Mouse (Mus musculus) retina, postnatal 7 days (tissue): ENCODE results near the gene Trim43a.
"Not testable (repeated sequence)": the region's sequence is repeated elsewhere in the genome, so short reads cannot be mapped to it uniquely, and the experiment has no call there.

ENCODE experiments used
- DNase-seq: peaks from one replicate; pipeline ENCODE4 v3.0.0-alpha.2; 2012; ENCODE audit warnings: low read depth, low spot score

The Trim43a gene

DNA sequence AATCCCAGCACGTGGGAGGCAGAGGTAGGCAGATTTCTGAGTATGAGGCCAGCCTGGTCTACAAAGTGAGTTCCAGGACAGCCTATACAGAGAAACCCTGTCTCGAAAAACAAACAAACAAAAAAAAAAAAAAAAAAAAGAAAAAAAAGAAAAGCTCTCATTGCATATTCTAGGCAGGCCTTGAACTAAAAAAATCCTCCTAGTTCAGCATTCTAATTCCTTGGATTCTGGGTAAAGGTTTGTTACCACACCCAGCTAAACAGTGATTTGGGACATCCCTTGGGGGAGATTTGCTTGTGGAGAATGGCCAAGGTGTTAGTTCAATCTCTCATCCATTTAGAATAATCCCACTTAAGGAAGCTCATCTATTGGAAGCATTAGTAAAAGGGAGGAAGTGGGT is at the start of gene Trim43a:
Gene Trim43a, plus strand, starts transcription at position 301 of the 400 bp plus-strand sequence.
- DNase-seq = not testable (repeated sequence)

DNA sequence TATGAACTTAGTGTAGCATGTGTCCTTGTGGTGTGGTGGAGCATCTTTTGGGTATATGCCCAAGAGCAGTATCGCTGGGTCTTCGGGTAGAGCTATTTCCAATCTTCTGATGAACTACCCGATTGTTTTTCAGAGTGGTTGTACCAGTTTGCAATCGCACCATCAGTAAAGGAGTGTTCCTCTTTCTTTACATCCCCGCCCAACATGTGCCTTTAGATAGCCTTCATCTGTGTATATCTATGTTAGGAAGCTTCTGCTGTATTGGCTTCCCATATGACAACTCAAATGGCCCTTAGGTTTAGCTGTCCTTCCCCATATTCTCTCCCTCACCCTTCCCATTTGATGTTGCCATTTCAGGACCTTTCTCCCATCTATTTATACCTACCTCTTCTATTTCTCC is 46.6 kb upstream of the Trim43a start:
- no peak for DNase-seq

DNA sequence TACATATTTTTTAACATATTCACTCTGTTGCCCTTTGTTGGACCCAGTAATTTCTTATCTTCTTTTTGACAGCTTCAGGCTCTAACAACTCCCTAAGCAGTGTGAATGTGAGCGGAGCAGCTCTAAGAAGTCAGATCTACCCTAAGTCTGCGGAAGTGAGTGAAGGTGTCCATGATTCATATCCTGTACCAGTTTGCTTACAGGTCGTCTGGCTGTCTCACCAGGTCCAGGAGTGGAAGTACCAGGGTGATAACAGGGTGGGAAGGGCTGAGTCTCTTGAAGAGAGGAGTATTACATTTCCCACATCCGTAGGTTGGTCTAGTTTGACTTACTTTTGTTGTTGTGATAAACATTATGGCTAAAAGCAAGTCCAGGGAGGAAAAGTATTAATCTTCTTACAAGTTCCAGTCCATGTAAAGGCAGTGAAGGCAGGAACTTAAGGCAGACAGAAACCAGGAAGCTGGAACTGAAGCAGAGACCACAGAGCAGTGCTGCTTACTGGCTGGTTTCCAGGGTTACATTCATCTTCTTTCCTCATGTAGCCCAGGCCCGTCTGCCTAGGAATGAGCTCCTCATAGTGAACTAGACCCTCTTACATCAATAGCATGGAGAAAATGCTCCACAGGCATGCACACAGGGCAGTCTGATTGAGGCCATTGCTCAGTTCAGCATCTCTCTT is 41.0 kb upstream of the Trim43a start:
- DNase-seq = no peak

DNA sequence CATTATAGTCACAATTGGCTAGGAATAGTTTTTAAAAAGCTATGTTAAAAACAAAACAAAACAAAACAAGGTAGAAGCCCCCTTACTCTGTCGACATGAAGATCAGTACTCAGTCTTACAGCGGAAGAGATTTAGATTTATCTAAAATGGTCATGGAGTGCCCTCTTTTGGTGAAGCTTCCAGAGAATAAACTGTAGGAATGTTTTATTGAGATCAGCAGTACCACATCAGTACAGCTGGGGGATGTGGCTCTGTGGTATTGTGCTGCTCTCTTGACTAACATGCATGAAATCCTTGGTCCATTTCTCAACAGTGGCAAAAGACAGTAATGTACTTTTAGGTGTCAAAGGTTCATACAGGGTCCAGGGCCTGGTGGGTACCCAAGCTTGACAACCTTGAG is 37.9 kb upstream of the Trim43a start:
- no peak for DNase-seq

DNA sequence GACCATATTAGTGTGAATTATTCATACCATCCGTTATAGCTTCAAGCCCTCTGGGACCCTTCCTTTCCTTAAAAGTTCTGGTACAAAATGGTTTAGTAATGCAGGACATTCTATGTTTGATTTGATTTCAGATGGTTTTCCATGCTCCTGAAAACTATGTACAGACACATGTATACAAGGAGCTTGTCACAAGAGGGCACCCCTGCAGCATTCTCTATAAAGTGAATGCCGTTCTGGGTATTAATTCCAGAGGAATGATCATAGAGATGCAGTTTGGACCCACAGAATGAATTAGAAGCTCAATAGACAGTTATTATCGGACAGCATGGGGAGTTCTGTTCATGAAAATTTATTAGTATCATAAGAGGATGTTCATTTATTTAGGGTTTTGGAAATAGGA is 35.2 kb upstream of the Trim43a start:
- DNase-seq = no peak

DNA sequence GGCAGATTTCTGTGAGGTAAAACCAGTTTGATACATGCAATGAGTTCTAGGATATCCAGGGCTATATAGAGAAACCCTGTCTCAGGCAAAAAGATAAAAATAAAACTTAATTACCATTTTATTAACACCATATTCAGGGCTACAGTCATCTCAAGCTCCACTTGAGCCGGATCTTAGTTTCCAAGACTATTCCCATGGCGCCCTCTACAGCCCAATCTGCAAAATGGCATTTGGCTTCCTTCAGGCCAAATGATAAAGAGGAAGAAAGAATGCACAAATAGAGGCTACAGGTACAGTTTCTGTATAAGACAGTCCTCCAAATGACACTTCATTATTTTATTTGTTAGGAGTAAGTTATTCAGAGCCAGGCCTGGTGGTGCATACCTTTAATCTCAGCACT is 34.5 kb upstream of the Trim43a start:
- no peak for DNase-seq

DNA sequence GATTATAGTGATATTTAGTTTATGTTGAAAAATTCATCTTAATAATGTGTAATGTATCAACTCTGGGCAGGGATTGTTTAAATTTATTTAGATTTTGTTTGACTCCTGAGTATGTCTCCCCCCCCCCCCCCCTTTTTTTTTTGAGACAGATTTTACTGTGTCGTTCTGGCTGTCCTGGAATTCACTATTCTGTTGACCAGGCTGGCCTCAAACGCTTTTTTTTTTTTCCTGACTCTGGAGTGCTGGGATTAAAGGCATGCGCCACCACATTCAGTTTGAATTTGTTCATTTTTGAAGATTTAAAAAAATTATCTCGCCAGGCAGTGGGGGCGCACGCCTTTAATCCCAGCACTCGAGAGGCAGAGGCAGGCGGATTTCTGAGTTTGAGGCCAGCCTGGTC is 34.0 kb upstream of the Trim43a start:
- DNase-seq = no peak

DNA sequence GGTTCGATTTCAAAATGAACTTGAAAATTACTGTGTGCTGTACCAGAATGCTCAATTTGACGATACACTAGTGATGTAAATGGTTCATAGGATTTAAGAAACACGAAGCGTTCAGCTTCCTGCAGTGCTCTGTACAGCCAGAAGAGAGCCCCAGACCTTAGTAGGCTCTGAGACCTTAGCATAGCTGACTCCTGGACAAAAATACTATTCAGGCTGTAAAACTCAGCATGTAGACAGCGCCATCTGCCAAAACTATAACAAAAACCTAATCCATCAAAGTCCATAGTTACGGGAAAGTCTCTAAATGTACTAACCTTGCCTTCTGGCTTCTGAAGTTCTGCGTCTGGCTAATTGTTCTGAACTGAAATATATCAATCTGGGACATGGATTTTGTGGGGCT is 33.4 kb upstream of the Trim43a start:
- DNase-seq = no peak

DNA sequence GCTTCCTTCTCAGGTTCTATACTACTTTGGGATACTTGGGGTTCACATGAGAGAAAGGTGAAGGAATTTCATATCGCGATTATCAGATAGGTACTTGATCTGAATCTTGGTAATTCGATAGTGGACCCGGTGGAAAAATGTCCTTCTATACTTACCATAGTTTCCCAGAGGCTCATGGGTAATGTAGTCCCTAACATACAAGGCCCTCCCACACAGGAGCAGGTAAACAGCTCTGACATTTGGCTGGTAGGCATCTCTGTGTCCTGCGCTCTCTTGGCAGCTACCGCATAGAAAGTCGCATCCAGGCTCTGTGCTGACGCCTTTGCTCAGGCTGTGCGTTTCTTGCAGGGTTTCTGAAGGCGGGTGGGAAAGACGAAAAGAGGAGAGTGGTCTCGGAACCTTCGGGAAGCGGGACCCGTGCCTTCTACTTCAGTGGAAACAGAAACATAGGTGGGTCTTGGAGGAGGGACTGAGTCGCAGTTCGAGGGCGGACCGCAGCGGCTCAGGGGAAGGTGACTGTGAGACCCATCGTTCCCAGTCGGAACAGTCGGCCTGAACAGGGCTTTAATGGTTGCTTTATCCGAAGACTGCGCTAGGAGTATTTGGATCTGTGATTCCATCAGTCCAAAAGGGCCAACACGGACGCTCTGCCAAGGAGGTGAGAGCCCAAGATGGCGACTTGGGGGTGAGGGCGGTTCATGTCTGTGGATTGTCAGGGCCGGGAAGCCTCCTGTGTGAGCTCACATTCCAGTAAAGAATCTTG is 32.7 kb upstream of the Trim43a start, which contains the start of gene Zfp949:
Gene Zfp949, plus strand, starts transcription at position 170 of the 763 bp plus-strand sequence.
- peak; percentile 75 for DNase-seq

DNA sequence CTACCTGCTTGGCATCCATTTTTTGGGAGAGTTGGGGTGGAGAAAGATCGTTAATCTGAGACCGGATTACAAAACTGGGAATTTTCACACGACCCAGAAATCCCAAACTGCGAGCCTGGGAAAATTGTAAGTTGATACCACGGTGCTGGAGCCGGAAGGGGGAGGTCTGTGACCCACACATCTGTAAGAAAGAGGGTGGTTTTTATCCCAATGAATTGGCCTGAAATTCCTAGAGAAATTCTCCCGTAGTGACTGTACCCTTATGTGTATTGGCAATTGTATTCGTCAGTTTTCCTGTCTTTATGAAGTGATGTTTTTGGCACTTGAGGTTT is 32.1 kb upstream of the Trim43a start:
- no peak for DNase-seq

DNA sequence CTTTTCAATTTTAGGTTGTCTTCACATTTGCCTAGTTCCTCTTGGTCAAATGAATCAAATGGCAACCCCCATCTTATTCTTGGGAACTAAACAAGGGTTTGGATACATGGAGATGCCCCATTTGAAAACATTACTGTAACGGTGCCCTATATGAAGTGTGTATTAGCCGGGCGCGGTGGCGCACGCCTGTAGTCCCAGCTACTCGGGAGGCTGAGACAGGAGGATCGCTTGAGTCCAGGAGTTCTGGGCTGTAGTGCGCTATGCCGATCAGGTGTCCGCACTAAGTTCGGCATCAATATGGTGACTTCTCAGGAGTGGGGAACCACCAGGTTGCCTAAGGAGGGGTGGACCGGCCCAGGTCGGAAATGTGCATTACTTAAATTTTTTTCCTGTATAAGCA is 27.6 kb upstream of the Trim43a start:
- DNase-seq = no peak

DNA sequence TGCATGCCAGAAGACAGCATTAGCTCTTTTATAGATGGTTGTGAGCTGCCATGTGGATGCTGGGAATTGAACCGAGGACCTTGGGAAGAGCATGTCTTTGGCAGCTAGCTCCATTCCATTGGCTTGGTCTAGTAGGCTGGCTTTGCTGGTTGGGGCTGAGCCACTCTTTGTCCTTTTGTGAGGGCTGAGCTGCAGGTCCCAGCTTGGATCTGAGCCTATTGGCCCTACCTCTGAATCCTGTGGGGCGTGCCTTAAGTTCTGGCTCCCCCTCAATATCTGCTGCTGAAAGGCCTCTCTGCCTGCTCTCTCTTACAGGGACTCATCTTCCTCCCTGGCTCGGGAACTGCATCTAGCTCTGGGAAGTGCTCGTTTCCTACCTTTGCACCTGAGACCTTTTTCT is 22.5 kb upstream of the Trim43a start:
- no peak for DNase-seq

DNA sequence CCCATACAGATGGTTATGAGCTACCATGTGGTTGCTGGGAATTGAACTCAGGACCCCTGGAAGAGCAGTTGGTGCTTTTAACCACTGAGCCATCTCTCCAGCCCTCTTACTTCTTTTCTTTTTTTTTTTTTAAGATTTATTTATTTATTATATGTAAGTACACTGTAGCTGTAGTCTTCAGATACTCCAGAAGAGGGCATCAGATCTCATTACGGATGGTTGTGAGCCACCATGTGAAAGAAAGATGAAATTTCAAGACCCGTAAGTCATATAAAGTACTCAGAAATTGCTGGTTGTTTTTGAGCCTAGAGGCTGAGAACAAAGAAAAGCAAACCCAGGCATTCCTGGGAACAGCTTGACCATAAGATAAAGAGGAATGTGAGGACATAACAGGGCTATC is 19.2 kb upstream of the Trim43a start:
- DNase-seq = not testable (repeated sequence)

DNA sequence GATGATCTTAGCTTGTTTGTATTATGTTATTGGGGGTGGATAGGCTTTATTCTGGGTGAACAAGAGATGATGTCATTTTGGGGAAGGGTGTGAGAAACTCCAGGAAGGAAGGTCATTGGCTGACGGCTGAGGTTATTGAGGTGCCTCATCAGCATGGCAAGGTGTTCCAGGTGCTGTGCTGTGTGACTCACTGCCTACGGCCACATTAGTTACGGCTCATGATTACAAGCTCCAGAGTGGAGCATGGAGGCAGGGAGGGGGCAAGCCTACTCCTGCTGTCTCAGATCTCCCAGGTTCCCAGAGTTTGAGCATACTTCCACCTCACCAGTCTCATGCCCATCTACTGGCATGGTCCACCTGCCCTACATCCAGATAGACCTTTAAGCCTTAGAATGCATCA is 10.2 kb upstream of the Trim43a start:
- DNase-seq = not testable (repeated sequence)

DNA sequence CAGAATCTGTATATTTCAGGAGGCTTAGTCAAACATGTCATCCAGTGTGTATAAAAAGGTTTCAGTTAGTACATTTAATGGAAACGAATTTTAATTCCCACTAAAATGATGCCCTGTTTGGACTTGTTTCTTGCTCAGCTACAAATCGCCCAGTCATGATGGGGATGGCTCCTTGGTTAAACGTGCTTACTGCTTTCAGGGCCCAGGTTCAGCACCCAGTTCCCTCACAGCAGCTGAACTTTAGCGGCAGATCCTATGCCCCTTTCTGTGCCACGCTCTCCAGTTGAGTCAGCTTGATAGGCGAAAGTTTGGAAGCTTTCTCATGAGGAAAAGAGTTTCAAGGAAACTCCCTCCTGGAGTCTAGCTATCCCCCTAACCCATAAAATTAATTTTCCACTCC is 13.0 kb downstream of the Trim43a start:
- not testable (repeated sequence) for DNase-seq

DNA sequence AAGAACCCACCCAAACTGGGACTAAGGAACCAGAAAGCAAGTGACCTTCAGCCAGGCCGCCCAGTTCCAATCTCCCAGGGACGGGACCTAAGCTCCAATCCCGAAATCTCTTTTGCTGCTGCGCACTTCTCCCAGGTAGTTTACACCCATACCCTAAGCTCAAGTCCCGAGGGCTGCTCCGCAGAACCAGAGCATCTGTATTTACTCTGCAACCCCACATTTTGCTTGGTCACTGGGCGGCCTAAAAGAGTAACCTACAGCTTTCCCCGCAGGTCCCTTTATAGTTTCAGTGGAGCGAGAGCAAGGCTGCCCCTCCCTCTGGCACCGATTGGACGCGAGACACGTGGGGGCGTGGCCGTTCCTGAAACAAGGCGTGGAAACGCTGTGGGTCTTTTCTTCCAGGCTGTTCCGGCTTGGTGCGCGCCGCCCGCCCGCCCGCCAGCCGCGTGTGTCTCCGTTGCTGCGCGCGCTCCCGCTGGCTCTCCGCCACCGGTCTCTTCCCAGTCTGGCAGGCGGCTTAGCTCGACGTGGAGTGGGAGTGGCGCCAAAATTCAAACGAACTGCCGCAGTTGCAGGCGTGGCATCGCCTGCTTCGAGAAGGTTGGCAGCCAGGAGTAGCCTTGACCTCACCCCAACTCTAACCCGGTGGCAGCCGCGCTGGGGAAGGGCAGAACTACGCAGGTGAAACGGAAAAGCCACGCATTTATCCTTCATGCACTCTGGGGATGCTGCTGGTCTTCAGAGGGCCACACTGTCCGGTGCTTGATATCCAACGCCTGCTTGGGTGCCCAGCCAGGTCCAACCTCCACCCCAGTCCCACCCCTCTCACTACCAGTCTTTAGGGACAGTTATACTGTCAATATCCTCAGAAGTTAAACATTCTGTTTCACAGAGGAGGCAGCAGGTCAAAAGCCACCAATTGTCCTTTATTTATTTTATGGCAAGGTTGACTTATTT is 18.8 kb downstream of the Trim43a start:
- DNase-seq = peak; percentile 88

DNA sequence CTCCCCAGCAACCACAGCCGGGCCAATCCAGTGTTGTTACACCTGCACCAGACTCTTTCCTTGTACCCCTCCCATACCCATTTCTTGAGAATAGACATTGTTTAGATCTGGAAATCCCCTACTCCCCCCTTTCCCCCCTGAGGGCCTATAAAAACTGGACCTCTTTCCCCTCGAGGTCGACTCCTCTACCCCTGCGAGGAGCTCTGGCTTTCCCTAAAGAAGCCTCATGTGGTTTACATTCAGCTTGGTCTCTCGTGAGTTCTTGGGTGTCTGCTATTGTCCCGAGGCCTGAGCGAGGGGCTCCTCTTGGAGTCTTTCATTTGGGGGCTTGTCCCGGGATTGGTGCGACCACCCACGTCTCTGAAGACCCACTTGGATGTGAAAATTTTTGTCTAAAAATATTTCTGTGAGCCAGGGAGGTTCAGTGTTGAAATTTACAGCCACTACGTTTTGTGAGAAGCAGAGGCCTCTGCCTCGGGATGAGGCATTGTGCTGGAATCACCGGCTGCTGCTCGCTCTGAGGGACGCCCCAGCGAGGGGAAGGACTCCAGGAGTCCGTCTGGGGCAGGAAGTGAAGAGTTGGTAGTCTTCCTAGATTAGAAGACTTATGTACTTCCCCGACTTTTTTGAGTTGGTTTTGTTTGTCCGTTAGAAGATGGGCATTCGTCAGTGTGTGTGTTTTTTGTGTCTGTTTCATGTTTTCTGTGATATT is 45.3 kb downstream of the Trim43a start:
- not testable (repeated sequence) for DNase-seq

DNA sequence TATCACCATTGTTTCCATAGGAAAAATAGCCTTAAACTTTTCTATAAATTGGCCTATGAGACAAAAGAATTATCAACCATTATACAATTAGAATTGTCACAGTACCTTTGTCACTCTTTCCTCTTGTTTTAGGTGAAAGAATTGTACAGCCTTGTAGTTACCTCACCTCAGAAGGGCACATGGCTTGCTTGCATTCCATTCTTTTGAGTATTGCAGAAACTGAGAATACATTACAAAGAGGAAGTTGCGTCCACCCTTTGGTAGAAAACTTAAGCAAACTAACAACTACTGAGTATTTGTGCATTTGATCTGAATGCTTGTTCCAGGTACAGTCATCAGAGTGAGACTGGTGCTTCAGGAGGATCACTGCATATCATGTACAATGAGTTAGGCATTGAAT is 57.4 kb downstream of the Trim43a start:
- not testable (repeated sequence) for DNase-seq
